Mouse (Mus musculus) forebrain, embryonic 15.5 days (tissue): ENCODE results near the gene Icam4. TPM values are rescaled to one million over a fixed set of nuclear protein-coding genes. Genes with fewer than 3 reads are reported as not detected.
"Not testable (repeated sequence)": the region's sequence is repeated elsewhere in the genome, so short reads cannot be mapped to it uniquely, and the experiment has no call there.

Experiments
- ATAC-seq: fragments of 200-750 bp; cut with Nextera tagmentation; replicated peaks from 2 replicates; pipeline ENCODE4 v1.8.0; 2017; ENCODE audit warnings: mild to moderate bottlenecking, moderate TSS enrichment, moderate library complexity
- H3K27ac ChIP-seq: fragments of 300-500 bp; sonication (generic); replicated peaks from 2 replicates; pipeline ENCODE4 v1.5.1; 2015; ENCODE audit warnings: mild to moderate bottlenecking, inconsistent platforms
- H3K27me3 ChIP-seq: fragments of 300-500 bp; sonication (generic); 2 replicates; pipeline ENCODE4 v1.6.1; 2015; ENCODE audit warnings: inconsistent platforms
- H3K36me3 ChIP-seq: fragments of 300-500 bp; sonication (generic); 2 replicates; pipeline ENCODE4 v1.6.1; 2015; ENCODE audit warnings: mild to moderate bottlenecking, inconsistent platforms
- H3K4me1 ChIP-seq: fragments of 300-500 bp; sonication (generic); 2 replicates; pipeline ENCODE4 v1.6.1; 2015; ENCODE audit warnings: inconsistent platforms
- H3K4me2 ChIP-seq: fragments of 300-500 bp; sonication (generic); replicated peaks from 2 replicates; pipeline ENCODE4 v1.6.1; 2015; ENCODE audit warnings: mild to moderate bottlenecking, inconsistent platforms
- H3K4me3 ChIP-seq: fragments of 300-500 bp; sonication (generic); 2 replicates; pipeline ENCODE4 v1.5.1; 2015; ENCODE audit warnings: mild to moderate bottlenecking, inconsistent platforms
- H3K9ac ChIP-seq: fragments of 300-500 bp; sonication (generic); replicated peaks from 2 replicates; pipeline ENCODE4 v1.6.1; 2015; ENCODE audit warnings: mild to moderate bottlenecking, inconsistent platforms
- H3K9me3 ChIP-seq: fragments of 300-500 bp; sonication (generic); 2 replicates; pipeline ENCODE4 v1.6.1; 2016; ENCODE audit warnings: inconsistent platforms
- WGBS: fragments of 180-500 bp; shearing (Covaris S2); methylation state at CpG from one replicate; pipeline ENCODE4 v1.1.7; 2015; ENCODE audit warnings: mixed read lengths; 5-methylcytosine and 5-hydroxymethylcytosine counted together
- polyA plus RNA-seq: library from polyadenylated mRNA; unstranded; fragments of >200 nt; fragmentation: Nextera tagmentation; extraction: Ambion mirVana; gene quantifications from 2 replicates; pipeline ENCODE4 v1.2.1, GENCODE M21; 2015

Icam4 gene
- polyA plus RNA-seq, 1 experiment from 2014 or later = 0.25 TPM

DNA sequence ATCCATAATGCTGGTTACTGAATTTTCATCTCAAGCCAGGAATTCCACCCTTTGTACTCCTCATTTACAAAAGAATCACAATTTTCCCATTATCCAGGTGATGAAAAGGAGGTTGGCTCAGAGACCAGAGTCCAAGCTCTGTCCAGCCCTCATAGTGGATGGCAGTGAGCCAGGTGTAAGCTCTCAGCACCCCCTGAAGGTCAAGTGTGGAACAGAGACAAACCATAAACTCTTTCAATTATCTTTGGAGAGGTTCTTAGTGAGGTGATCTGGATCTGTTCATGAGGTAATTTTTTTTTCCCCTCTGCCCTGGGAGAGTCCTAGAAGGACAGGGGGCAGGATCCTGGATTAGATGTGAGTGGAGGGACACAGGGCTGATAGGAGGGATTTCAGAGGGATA lies 28.4 kb upstream of the Icam4 start:
- no peak overlapping the region for H3K27ac ChIP-seq
- no peaks in the 10 kb centered on the region for H3K9me3 ChIP-seq
- no peaks in the 10 kb centered on the region for H3K27me3 ChIP-seq
- H3K36me3 ChIP-seq = peaks cover 8% of the 10 kb centered on the region
- no peak for ATAC-seq
- H3K4me2 ChIP-seq = no peak overlapping the region
- peaks cover 12% of the 10 kb centered on the region for H3K4me1 ChIP-seq
- no peak overlapping the region for H3K4me3 ChIP-seq
- no peak overlapping the region for H3K9ac ChIP-seq

DNA sequence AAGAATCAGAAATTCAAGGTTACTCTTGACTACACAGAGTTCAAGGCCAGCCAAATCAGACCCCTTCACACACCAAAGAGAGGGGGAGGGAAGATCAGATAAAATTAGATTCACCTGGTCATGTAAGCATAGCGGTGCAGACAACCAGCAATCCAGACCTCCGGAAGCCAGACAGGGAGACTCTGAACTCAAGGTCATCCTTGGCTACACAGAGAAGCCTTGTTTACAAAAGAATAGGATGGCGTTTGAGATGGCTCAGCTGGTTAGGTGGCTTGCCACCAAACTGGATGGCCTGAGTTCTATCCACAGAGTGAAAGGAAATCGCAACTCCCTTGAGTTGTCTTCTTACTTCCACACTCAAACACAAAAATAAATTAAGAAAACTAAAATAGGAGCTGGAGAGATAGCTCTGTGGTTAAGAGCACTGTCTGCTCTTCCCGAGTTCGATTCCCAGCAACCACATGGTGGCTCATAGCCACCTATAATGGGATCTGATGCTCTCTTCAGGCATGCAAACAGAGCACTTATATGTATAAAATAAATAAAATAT lies 27.4 kb upstream of the Icam4 start:
- Histone ChIP-seq H3K4me2 (peak overlapping the region; percentile 81; the same call in 1 of the 2 replicates), H3K4me3 (no peak overlapping the region), H3K9me3 (no peaks in the 10 kb centered on the region), H3K9ac (no peak overlapping the region), H3K4me1 (peaks cover 12% of the 10 kb centered on the region), H3K36me3 (peaks cover 15% of the 10 kb centered on the region), H3K27me3 (no peaks in the 10 kb centered on the region), H3K27ac (no peak overlapping the region)
- no peak for ATAC-seq
- WGBS = 77% methylated on average over 6 of the region's 6 CpGs

DNA sequence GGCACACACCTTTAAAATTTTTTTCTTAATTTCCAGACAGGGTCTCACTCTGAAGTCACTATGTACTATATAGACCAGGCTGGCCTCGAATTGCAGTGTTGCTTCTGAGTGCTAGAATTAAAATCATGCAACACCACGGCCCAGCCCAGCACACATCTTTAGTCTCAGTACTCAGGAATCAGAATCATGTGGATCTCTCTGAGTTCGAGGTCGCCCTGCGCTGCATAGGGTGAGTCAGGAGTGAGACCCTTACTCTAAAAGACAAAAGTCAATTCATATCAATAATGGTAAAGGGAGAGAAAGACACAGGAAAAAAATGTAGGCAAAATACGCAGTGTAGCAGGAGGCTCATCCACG lies 26.9 kb upstream of the Icam4 start:
- 11% methylated on average over 7 of the region's 7 CpGs for WGBS
- peaks cover 20% of the 10 kb centered on the region for H3K36me3 ChIP-seq
- H3K4me2 ChIP-seq = peak overlapping the region; percentile 81
- H3K4me3 ChIP-seq = peak overlapping the region; percentile 87
- no peaks in the 10 kb centered on the region for H3K27me3 ChIP-seq
- H3K9ac ChIP-seq = peak overlapping the region; percentile 87
- ATAC-seq = peak; percentile 53; the same call in 1 of the 2 replicates
- H3K27ac ChIP-seq = peak overlapping the region; percentile 86
- no peaks in the 10 kb centered on the region for H3K9me3 ChIP-seq
- peaks cover 12% of the 10 kb centered on the region for H3K4me1 ChIP-seq

DNA sequence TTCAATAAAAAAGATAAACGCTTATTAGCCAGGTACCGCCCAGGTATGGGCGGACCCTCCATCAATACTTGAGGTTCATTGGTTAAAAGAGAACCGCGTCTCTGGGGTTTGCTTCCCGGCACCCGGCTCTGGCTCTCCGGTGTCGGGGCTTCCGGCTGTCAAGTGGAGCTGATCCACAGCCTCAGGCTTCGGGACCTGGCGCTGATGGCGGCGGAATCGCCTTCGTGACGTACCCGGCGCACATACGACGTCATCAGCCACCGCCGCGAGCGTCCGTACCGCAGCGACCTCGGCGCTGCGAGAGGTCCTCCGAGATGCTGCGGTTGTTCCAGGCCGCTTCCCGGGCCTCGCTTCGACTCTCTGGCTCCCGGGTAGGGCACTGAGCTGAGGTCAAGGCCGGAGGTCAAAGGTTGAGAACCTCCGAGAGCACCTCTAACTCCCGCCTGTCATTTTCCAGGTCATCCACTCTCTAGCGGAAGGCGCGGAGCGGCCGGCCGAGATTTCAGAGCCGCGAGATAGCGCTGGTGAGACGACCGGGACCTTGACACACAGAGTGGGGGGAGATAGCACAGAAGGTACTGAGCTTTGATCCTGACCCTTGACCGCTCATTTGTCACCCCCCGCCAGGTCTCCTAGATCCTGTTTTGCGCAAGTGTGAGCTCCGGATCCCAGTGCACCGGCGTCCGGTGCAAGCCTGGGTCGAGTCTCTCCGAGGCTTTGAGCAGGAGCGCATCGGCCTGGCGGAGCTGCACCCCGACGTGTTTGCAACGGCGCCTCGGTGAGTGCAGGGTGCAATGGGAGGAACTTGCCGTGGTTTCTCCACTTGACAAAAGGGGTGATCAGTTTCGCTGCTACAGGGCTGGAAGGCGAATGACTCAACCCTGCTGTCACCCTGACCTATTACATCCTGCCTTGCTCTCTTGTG lies 26.3 kb upstream of the Icam4 start, which contains the start of gene Mrpl4:
TSS of gene Mrpl4 (plus strand) at position 112 of the 925 bp plus-strand sequence.
- Histone ChIP-seq H3K36me3 (peaks cover 26% of the 10 kb centered on the region), H3K4me1 (peaks cover 12% of the 10 kb centered on the region), H3K4me2 (peak within 1 kb of the TSS; percentile 81), H3K9ac (peak within 1 kb of the TSS; percentile 87), H3K27ac (peak within 1 kb of the TSS; percentile 86), H3K9me3 (no peaks in the 10 kb centered on the region), H3K4me3 (peak within 1 kb of the TSS; percentile 87), H3K27me3 (no peaks in the 10 kb centered on the region)
- under 1% methylated on average over 72 of the region's 72 CpGs for WGBS
- ATAC-seq = peak; percentile 93

DNA sequence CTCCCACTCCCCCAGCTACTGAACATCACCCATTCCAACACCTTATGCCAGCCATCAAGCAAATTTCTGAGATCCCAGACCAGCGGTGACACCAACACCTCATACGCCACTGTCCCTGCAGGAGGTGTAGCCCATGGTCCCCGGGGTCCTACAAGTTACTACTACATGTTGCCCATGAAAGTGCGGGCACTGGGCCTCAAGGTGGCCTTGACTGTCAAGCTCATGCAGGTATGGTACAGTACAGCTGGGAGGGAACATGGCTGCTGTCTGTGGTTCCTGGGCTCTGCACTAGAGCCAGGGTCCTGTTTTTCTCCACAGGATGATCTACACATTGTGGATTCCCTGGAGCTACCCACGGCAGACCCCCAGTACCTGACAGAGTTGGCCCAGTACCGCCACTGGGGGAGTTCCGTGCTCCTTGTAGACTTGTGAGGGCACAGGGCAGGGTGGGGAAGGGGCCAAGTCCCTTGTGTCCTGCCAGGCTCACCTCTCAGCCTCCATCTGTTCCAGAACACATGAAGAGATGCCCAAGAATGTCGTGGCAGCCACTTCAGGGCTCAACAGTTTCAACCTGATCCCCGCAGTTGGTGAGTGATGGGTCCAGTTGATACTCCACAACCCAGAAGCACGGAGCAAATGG lies 21.7 kb upstream of the Icam4 start:
- no peaks in the 10 kb centered on the region for H3K27me3 ChIP-seq
- no peak overlapping the region for H3K4me2 ChIP-seq
- H3K9me3 ChIP-seq = no peaks in the 10 kb centered on the region
- H3K27ac ChIP-seq = no peak overlapping the region
- H3K9ac ChIP-seq = no peak overlapping the region
- ATAC-seq = no peak
- H3K4me1 ChIP-seq = peaks cover 8% of the 10 kb centered on the region
- 94% methylated on average over 10 of the region's 10 CpGs for WGBS
- H3K36me3 ChIP-seq = peaks cover 40% of the 10 kb centered on the region
- H3K4me3 ChIP-seq = no peak overlapping the region

DNA sequence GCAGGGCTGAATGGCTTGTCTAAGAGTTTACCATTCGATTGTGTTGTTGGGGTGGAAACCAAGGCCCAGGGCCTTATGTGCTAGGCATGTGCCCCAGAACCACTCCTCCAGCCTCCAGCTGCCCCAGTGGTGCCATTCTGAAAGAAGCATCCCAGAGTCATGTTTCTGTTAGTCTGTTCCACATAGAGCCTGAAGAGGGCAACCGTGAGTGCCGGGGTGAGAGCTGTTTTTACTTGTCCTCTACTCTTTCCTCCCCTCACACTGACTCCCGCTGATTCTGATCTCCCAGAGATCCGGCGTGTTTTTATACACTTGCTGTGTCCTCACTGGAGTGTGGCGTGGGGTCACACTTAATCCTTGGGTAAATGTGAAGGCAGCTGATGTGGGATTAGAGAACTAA lies 21.2 kb upstream of the Icam4 start:
- Histone ChIP-seq H3K9me3 (no peaks in the 10 kb centered on the region), H3K4me1 (peaks cover 7% of the 10 kb centered on the region), H3K4me2 (no peak overlapping the region), H3K36me3 (peaks cover 40% of the 10 kb centered on the region), H3K27me3 (no peaks in the 10 kb centered on the region), H3K9ac (no peak overlapping the region), H3K27ac (no peak overlapping the region), H3K4me3 (no peak overlapping the region)
- ATAC-seq = no peak
- 83% methylated on average over 7 of the region's 7 CpGs for WGBS

DNA sequence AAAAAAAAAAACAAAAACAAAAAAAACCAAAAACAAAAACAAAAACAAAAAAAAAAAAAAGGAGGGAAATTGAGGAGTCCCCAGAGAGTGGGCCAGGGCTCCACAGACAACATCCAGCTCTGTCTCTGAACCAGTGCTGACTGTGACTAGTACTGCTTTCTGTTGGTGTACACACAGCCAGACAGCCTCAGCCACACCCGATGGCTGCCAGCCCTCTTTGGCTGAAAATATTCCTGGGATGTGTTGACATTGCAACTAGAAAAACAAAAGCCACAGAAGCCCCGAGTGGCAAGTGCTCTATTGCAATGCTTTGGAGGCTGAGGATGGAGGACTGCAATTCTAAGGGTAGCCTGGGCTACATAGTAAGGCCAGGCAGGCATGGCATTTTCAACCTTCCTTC lies 18.8 kb upstream of the Icam4 start:
- H3K4me1 ChIP-seq = peaks cover 4% of the 10 kb centered on the region
- no peak overlapping the region for H3K4me3 ChIP-seq
- ATAC-seq = no peak
- no peak overlapping the region for H3K27ac ChIP-seq
- H3K4me2 ChIP-seq = no peak overlapping the region
- peaks cover 36% of the 10 kb centered on the region for H3K36me3 ChIP-seq
- no peaks in the 10 kb centered on the region for H3K9me3 ChIP-seq
- WGBS = 60% methylated on average over 2 of the region's 2 CpGs
- H3K27me3 ChIP-seq = peaks cover 16% of the 10 kb centered on the region
- H3K9ac ChIP-seq = no peak overlapping the region

DNA sequence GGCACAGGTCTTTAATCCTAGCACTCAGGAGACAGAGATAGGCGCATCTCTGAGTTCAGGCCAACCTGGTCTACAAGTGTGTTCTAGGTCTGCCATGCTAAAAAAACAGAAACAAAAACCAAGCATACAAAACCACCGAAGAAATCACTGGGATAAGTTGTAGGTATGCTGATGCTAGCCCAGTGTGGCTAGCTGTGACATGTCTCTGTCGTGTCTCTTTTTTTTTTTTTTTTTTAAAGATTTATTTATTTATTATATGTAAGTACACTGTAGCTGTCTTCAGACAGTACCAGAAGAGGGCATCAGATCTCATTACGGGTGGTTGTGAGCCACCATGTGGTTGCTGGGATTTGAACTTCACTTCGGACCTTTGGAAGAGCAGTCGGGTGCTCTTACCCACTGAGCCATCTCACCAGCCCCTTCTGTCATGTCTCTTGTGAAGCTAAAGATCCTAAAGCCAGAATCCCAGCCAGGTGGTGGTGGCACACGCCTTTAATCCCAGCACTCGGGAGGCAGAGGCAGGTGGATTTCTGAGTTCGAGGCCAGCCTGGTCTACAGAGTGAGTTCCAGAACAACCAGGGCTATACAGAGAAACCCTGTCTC lies 18.1 kb upstream of the Icam4 start:
- 72% methylated on average over 9 of the region's 9 CpGs for WGBS

DNA sequence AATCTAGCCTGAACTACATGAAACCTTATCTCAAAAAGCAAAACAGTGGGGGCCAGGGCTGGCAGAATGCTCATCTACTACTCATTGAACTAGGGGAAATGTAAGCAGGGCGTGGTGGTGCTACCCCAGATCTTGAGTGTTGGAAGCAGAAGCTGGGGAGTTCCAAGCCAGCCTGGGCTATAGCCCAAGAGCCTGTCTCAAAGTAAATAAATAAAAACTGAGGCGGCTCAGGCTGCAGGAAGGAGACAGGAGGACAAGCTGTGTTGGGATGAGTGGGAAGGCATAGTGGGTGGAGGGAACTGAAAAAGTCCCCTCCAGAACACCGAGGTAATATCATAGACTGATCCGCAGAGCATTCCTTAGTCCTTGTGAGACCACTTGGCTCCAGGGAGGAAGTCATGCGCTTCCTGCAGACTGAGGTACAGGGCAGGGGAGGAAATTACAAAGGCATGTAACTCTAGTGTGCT lies 17.3 kb upstream of the Icam4 start:
- H3K4me3 ChIP-seq = no peak overlapping the region
- H3K27ac ChIP-seq = no peak overlapping the region
- no peak overlapping the region for H3K9ac ChIP-seq
- no peaks in the 10 kb centered on the region for H3K9me3 ChIP-seq
- no peak for ATAC-seq
- H3K4me1 ChIP-seq = peaks cover 11% of the 10 kb centered on the region
- 75% methylated on average over 5 of the region's 5 CpGs for WGBS
- H3K36me3 ChIP-seq = peaks cover 24% of the 10 kb centered on the region
- H3K4me2 ChIP-seq = no peak overlapping the region
- peaks cover 30% of the 10 kb centered on the region for H3K27me3 ChIP-seq

More for the DNA sequence above, 18.1 kb upstream of the Icam4 start:
- Histone ChIP-seq H3K36me3 (peaks cover 30% of the 10 kb centered on the region), H3K4me1 (peaks cover 10% of the 10 kb centered on the region), H3K27me3 (peaks cover 23% of the 10 kb centered on the region)
- H3K4me2 ChIP-seq, ATAC-seq, H3K9ac ChIP-seq, H3K27ac ChIP-seq, H3K9me3 ChIP-seq, H3K4me3 ChIP-seq: not testable (repeated sequence)

DNA sequence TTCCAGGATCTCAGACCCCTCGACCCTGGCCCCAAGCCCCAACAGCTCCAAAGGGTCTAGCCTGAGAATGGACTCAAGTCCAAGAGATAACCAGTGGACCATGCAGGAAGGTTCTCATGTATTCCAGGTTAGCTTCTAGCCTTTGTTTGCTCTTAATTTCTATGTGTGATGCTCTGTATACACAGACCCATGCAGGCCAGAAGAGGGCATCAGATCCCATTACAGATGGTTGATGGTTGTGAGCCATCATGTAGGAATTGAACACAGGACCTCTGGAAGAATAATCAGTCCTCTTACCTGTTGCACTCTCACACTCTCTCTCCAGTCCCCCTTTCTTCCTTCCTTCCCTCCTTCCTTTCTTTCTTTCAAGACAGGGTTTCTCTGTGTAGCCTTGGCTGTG lies 16.8 kb upstream of the Icam4 start:
- 38% methylated on average over 1 of the region's 1 CpGs for WGBS

DNA sequence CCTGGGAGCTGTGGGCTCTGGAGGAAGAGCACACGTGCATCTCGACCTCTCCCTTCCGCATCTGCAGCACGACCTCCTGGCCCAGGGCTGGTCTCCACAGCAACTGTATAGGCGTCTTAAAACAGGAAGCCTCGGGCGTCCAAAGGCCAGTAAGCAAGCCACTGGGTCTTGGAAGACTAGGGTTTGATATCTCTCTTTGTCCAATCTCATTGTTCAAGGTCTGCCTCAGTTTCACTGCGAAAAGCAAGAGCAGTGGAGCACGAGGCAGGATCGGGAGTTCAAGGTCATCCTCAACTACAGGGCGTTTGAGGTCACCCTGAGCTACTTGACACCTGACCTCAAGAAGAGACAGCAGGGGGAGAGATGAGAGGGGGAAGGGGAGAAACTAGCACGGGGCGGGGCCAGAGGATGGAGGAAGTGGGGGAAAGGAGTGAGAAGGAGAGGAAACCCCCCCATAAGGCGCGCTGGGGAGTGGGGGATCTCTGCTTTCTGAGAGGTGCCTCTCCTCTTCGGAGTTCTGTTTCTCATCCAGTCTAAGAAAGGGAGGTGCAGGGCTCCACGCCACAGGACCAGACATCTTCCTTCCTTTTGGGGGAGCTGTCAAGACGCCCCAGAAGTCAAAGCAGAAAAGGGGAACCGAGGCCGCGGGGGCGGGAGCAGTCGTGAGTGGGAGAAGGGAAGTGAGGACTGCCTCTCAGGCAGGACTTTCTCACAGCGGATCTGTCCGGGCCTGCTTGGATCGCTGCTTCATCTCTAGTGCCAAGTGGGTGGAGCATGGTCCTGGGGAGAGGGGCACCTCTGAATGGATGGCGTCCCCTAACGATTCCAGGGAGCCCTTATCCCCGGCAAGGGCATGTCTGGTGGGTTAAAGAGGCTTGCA lies 14.2 kb upstream of the Icam4 start:
- peaks cover 51% of the 10 kb centered on the region for H3K27me3 ChIP-seq
- H3K4me3 ChIP-seq = peak overlapping the region; percentile 25; the same call in 1 of the 2 replicates

More for the DNA sequence above, 16.8 kb upstream of the Icam4 start:
- ATAC-seq = no peak
- Histone ChIP-seq H3K27me3 (peaks cover 35% of the 10 kb centered on the region), H3K9ac (no peak overlapping the region), H3K4me2 (no peak overlapping the region), H3K4me3 (no peak overlapping the region), H3K36me3 (peaks cover 19% of the 10 kb centered on the region), H3K27ac (no peak overlapping the region), H3K4me1 (peaks cover 11% of the 10 kb centered on the region), H3K9me3 (no peaks in the 10 kb centered on the region)

More for the DNA sequence above, 14.2 kb upstream of the Icam4 start:
- no peaks in the 10 kb centered on the region for H3K9me3 ChIP-seq
- H3K27ac ChIP-seq = no peak overlapping the region
- WGBS = 4% methylated on average over 29 of the region's 29 CpGs
- H3K4me1 ChIP-seq = peaks cover 11% of the 10 kb centered on the region
- H3K36me3 ChIP-seq = no peaks in the 10 kb centered on the region
- ATAC-seq = no peak
- H3K9ac ChIP-seq = no peak overlapping the region
- H3K4me2 ChIP-seq = peak overlapping the region; percentile 37
